Mouse (Mus musculus): ENCODE results near the gene Serpine2.

Serpine2 gene

DNA sequence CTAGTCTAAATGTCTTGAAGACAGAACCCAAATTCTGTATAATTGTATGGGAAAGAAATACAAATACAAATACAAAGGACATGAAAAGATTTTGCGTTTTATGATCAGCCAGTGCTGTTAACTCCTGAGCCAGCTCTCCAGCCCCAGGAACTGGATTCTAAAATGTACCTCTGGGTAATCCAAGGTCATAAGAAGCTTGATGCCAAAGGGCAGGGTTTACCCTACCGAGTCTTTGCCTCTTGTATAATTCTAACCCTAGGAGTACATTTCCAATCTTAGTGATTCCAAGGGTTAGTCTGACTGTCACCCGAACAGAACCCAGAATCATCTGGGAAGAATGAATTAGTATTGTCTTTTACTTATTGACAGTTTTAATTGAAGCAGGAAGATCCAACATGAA is 45.5 kb downstream of the Serpine2 start:
- no peak for DNase-seq (ENCODE audit: low read depth, low spot score)

GRCm38 (mm10) chr1:79809447-79809846 is 51.5 kb downstream of the Serpine2 start:
- no peak for DNase-seq (ENCODE audit: low read depth, low spot score)

GRCm38 (mm10) chr1:79806865-79807264 is 54.1 kb downstream of the Serpine2 start:
- DNase-seq (ENCODE audit: low read depth, low spot score): no peak

- no peak for DNase-seq (ENCODE audit: low read depth, low spot score)
These were observed 57.4 kb downstream of the Serpine2 start for GRCm38 (mm10) chr1:79803614-79804013.

- no peak for DNase-seq (ENCODE audit: low read depth, low spot score)
These were observed 58.0 kb downstream of the Serpine2 start for GRCm38 (mm10) chr1:79802858-79803427.

GRCm38 (mm10) chr1:79797084-79797483 is 63.9 kb downstream of the Serpine2 start:
- DNase-seq (ENCODE audit: low read depth, low spot score): no peak

GRCm38 (mm10) chr1:79786267-79786927 is 74.6 kb downstream of the Serpine2 start:
- no peak for DNase-seq (ENCODE audit: low read depth, low spot score)

DNA sequence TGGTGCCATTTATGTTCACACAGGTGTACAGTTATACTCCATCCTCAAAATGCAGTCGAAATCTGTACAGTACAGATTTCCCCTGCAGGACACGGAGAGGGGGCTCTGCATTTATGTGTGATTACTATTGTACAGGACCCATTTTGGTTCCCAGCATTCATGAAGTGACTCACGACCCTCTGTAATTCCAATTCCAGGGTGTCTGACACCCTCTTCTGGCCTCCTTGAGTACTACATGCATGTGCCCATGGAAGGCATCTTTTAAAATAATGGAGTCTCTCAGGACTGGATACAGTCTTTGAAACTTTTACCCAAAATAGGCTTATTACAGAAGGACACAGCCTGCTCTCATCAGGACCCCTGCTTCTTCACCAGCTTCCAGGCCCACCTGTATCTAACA is 78.5 kb downstream of the Serpine2 start:
- no peak for DNase-seq (ENCODE audit: low read depth, low spot score)

GRCm38 (mm10) chr1:79778011-79778410 is 83.0 kb downstream of the Serpine2 start:
- DNase-seq (ENCODE audit: low read depth, low spot score): no peak

- DNase-seq (ENCODE audit: low read depth, low spot score): peak; percentile 79
These were observed 85.0 kb downstream of the Serpine2 start, which contains the start of the genes Mrpl44 and Wdfy1 for GRCm38 (mm10) chr1:79775927-79776458. Gene Mrpl44 (plus strand): TSS chr1:79776018. Gene Wdfy1 (minus strand): TSS chr1:79776143.

GRCm38 (mm10) chr1:79774164-79774780 is 86.7 kb downstream of the Serpine2 start:
- DNase-seq (ENCODE audit: low read depth, low spot score): no peak

GRCm38 (mm10) chr1:79768231-79768630 is 92.7 kb downstream of the Serpine2 start:
- no peak for DNase-seq (ENCODE audit: low read depth, low spot score)

- DNase-seq (ENCODE audit: low read depth, low spot score): no peak
These were observed 96.5 kb downstream of the Serpine2 start for GRCm38 (mm10) chr1:79764483-79764882.

- no peak for DNase-seq (ENCODE audit: low read depth, low spot score)
These were observed 96.9 kb downstream of the Serpine2 start for GRCm38 (mm10) chr1:79764031-79764430.

DNA sequence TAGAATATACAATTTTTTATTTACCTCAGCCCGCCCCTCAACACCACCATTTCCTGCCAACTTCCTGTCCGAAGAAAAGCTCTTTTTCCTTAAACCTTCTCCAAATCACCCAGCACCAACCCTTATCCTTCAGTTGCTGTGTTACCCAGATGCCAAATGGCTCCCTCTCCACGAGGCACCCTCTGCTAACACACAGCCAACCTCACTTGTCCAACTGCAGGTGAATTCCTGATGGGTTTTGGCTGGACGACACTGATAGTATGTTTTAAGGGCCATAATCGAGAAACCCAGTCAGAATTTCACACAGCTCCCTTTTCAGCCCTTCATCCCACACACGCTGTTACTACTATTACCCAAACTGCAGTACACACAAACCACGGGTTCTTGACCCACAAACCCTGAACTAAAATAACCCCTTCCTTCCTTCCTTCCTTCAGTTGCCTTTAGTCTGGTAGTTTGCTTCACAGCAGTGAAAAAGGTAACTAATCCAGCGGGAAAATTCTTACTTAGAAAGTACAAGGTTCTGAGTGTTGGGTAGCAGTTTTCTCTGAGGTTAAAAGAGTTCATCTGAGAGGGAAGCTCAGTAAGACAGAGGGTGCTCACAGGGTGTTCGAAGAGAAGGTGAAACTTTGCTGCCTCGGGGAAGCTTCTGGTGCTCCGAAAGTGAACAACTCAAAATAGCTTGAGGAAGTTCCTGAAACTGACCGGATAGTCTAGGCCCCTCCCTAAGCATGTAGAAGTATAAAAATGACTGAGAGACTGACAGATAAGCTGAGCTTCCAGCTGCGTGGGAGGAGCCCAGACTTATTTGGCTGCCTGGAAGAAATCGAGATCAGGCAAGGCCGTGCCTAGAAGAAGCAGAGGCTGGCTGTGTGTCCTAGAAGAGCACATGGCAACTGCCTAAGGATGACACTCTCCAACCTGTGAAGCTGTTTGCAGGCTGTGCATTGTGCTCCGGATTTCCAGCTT is 98.4 kb downstream of the Serpine2 start:
- no peak for DNase-seq (ENCODE audit: low read depth, low spot score)

DNA sequence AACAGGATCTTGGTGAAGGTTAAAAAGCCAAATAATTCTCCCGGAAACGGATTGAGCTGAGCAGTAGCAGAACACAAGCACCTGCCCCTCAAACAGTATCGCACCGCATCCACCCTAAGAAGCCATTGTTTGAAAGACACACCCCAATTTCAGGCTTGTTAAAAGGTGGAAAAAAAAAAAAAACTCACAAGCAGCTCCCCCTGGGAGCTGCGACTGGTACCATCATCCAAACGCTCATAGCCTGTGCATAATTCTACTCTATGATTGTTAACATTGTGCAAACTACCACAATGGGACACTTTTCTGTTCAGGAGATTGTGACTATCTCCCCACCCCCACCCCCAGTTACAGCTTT is 99.1 kb downstream of the Serpine2 start:
- DNase-seq (ENCODE audit: low read depth, low spot score): no peak

GRCm38 (mm10) chr1:79761106-79761916 is 99.7 kb downstream of the Serpine2 start:
- peak; percentile 61 for DNase-seq (ENCODE audit: low read depth, low spot score)

DNA sequence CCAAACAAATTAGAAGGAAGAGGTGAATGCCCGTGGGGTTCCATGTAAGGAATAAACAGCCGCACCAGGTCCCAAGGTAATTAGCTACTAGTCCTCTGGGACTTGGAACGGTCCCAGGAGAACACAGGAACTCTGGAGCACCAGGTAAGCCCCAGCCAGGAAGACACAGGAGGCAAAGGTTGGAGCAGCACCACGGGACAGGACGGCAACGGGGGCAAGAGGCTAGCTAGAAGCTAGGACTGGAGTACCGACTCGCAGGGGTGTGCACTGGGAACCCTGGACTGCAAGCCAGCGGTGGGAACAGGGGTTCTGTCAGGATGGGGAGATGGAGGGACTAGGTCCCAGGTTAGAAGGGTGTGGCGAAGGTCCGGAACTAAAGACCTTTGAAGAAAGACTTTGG is 100.3 kb downstream of the Serpine2 start:
- DNase-seq (ENCODE audit: low read depth, low spot score): no peak

DNA sequence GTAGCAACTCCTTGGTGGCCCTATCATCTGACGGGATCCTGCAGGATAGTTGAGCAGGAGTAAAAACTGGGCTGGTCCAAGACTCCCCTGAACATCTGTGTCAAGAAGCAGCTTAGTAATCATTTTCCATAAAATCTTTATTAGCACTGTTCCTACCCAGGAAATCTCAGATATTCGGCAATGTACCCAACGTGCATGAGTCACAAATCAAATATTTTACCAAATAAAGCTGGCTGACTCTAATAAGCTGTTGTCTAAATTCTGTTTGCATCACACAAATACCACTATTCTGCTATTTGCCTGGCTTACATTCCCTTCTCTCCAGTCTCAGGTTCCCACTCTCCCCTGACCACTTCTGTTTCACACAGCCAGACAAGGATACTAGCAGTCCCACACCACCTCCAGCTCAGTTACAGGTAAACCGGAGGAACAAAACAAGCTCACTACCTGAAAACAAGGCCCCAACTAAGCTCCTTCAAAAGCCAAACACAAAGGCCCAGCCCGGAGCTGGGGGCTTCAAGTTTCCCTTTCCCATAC is 101.5 kb downstream of the Serpine2 start:
- no peak for DNase-seq (ENCODE audit: low read depth, low spot score)

DNA sequence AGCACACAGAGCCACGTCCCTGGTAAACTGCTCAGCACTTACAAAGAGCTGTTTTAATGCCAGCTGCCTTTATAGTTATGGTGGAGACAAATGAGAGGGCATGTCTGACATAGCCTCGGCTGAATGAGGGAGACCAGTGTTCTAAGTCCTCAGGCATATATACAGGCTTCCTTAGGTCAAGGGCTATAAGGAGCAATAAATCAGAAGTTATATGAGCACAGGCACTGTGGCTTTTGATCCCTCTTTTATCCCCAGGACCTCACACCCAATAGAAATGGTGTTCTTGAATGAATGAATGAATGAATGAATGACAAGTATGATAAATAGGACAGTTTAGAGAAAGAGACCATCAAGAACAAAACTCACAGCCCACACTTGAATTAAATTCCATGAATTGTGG is 102.0 kb downstream of the Serpine2 start:
- no peak for DNase-seq (ENCODE audit: low read depth, low spot score)

- DNase-seq (ENCODE audit: low read depth, low spot score): no peak
These were observed 103.4 kb downstream of the Serpine2 start for GRCm38 (mm10) chr1:79757597-79757996.
